Mouse (Mus musculus) megakaryocyte-erythroid progenitor cell, adult 5-6 weeks (primary cell): Measurements from ENCODE around the gene Panx3. TPM values are rescaled to one million over a fixed set of nuclear protein-coding genes. Genes with fewer than 3 reads are reported as not detected.

Experiments
- total RNA-seq, 2 experiments: library from RNA; stranded (forward) in 1 of 2; stranded (reverse) in 1 of 2; fragments of 200-1000, 215-1000 nt in 1 of 2; fragments of >200 nt in 1 of 2; fragmentation: Nextera tagmentation in 1 of 2; gene quantifications; 2 replicates each; pipeline ENCODE4 v1.2.3; 2014 to 2017

Panx3 gene
- total RNA-seq, 2 experiments from 2014 or later = not detected

Other genes starting within 250 kb of the Panx3 start
- gene Robo3, start 236.0 kb downstream of the Panx3 start, total RNA-seq (2014; fragmentation: Nextera tagmentation) = 3.6 and 4.1 TPM in 2 replicates
- 1.1 and 1.3 TPM in 2 replicates for gene Robo3, start 236.0 kb downstream of the Panx3 start, total RNA-seq (2017)
- gene Msantd2, start 179.9 kb downstream of the Panx3 start, total RNA-seq (2014; fragmentation: Nextera tagmentation) = 15.0 and 36.3 TPM in 2 replicates
- 17.1 and 21.6 TPM in 2 replicates for gene Msantd2, start 179.9 kb downstream of the Panx3 start, total RNA-seq (2017)
- gene Esam, start 141.2 kb downstream of the Panx3 start, total RNA-seq (2014; fragmentation: Nextera tagmentation) = 0.45 TPM in 1 of 2 replicates, not detected in the other
- 2.1 and 4.5 TPM in 2 replicates for gene Esam, start 141.2 kb downstream of the Panx3 start, total RNA-seq (2017)
- not detected in 2 replicates for gene Vsig2, start 130.0 kb downstream of the Panx3 start, total RNA-seq (2014; fragmentation: Nextera tagmentation)
- gene Vsig2, start 130.0 kb downstream of the Panx3 start, total RNA-seq (2017) = not detected in 2 replicates
- gene Nrgn, start 116.3 kb downstream of the Panx3 start, total RNA-seq (2014; fragmentation: Nextera tagmentation) = 16.8 and 21.8 TPM in 2 replicates
- gene Nrgn, start 116.3 kb downstream of the Panx3 start, total RNA-seq (2017) = 7.1 and 8.3 TPM in 2 replicates
- gene Siae, start 113.5 kb downstream of the Panx3 start, total RNA-seq (2014; fragmentation: Nextera tagmentation) = 15.3 and 16.8 TPM in 2 replicates
- gene Siae, start 113.5 kb downstream of the Panx3 start, total RNA-seq (2017) = 9.6 and 11.3 TPM in 2 replicates
- gene Spa17, start 55.5 kb downstream of the Panx3 start, total RNA-seq (2014; fragmentation: Nextera tagmentation) = 3.5 and 9.8 TPM in 2 replicates
- gene Spa17, start 55.5 kb downstream of the Panx3 start, total RNA-seq (2017) = 6.2 TPM in 1 of 2 replicates, not detected in the other
- gene Tbrg1, start 11.9 kb downstream of the Panx3 start, total RNA-seq (2014; fragmentation: Nextera tagmentation) = 80.1 and 93.1 TPM in 2 replicates
- gene Tbrg1, start 11.9 kb downstream of the Panx3 start, total RNA-seq (2017) = 62.7 and 74.2 TPM in 2 replicates
- gene Olfr160, start 47.0 kb upstream of the Panx3 start, total RNA-seq (2014; fragmentation: Nextera tagmentation) = not detected in 2 replicates
- gene Olfr160, start 47.0 kb upstream of the Panx3 start, total RNA-seq (2017) = not detected in 2 replicates
- not detected in 2 replicates for gene Olfr874, start 75.9 kb upstream of the Panx3 start, total RNA-seq (2014; fragmentation: Nextera tagmentation)
- gene Olfr874, start 75.9 kb upstream of the Panx3 start, total RNA-seq (2017) = not detected in 2 replicates
- not detected in 2 replicates for gene Olfr875, start 102.6 kb upstream of the Panx3 start, total RNA-seq (2014; fragmentation: Nextera tagmentation)
- not detected in 2 replicates for gene Olfr875, start 102.6 kb upstream of the Panx3 start, total RNA-seq (2017)
- gene Olfr876, start 133.8 kb upstream of the Panx3 start, total RNA-seq (2014; fragmentation: Nextera tagmentation) = not detected in 2 replicates
- gene Olfr876, start 133.8 kb upstream of the Panx3 start, total RNA-seq (2017) = not detected in 2 replicates
- gene Olfr877, start 185.0 kb upstream of the Panx3 start, total RNA-seq (2014; fragmentation: Nextera tagmentation) = not detected in 2 replicates
- not detected in 2 replicates for gene Olfr877, start 185.0 kb upstream of the Panx3 start, total RNA-seq (2017)
- gene Olfr145, start 227.5 kb upstream of the Panx3 start, total RNA-seq (2014; fragmentation: Nextera tagmentation) = not detected in 2 replicates
- gene Olfr145, start 227.5 kb upstream of the Panx3 start, total RNA-seq (2017) = not detected in 2 replicates
- not detected in 2 replicates for gene Olfr878, start 248.6 kb upstream of the Panx3 start, total RNA-seq (2014; fragmentation: Nextera tagmentation)
- gene Olfr878, start 248.6 kb upstream of the Panx3 start, total RNA-seq (2017) = not detected in 2 replicates